Mouse (Mus musculus): ENCODE measurements around the gene Lgi4. TPM values are rescaled to one million over a fixed set of nuclear protein-coding genes. Genes with fewer than 3 reads are reported as not detected.

The Lgi4 gene
- polyA plus RNA-seq, 1 experiment = 0.88 TPM

DNA sequence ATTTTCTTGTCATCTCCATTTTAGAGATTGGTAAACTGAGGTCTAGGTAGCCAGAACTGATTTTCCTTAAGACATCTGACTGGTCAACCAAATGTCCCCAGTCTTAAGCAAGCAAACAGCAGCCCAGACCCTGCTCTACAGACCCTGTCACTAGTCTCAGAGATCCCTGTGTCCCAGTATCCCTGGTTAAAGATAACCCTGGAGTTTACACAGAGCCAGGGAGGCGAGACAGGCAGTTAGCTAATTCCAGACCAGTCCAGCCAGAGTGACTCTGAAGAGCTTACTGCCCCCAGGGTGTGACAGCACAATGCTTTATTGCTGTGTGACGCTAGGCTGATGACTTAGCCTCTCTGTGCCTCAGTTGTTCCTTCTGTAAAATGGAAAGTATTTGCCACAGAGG is 2.1 kb upstream of the Lgi4 start, which contains the start of gene Fxyd1:
Fxyd1 (minus strand) TSS at position 129 of the 400 bp plus-strand sequence.
- Histone ChIP-seq H3K36me3 (ENCODE audit: control insufficient read depth, insufficient read depth, low read length, poor library complexity, severe bottlenecking) (no peaks in the 10 kb centered on the region), H3K9me3 (replicated peaks; ENCODE audit: control insufficient read depth, insufficient read depth, low read length, poor library complexity, severe bottlenecking) (no peaks in the 10 kb centered on the region), H3K27ac (ENCODE audit: insufficient read depth, low read length) (no peak within 1 kb of the TSS), H3K9ac (ENCODE audit: low read depth, poor library complexity, severe bottlenecking) (no peak within 1 kb of the TSS), H3K4me1 (ENCODE audit: control insufficient read depth, insufficient read depth, low read length) (no peaks in the 10 kb centered on the region), H3K4me3 (ENCODE audit: low read depth, low read length) (no peak within 1 kb of the TSS), H3K27me3 (ENCODE audit: control insufficient read depth, insufficient read depth, low read length, poor library complexity, severe bottlenecking) (0 out of 2 replicates have a peak, but pooled peaks cover 2% of the 10 kb centered on the region)
- no peak for TF ChIP-seq EP300 (IDR thresholded peaks at IDR 0.05; ENCODE audit: insufficient read depth, low read depth, low read length)
- TF ChIP-seq CTCF (IDR thresholded peaks at IDR 0.05; ENCODE audit: low read depth, low read length) = no peak
- TF ChIP-seq POLR2A (IDR thresholded peaks at IDR 0.05; ENCODE audit: insufficient read depth, low read length) = no peak

DNA sequence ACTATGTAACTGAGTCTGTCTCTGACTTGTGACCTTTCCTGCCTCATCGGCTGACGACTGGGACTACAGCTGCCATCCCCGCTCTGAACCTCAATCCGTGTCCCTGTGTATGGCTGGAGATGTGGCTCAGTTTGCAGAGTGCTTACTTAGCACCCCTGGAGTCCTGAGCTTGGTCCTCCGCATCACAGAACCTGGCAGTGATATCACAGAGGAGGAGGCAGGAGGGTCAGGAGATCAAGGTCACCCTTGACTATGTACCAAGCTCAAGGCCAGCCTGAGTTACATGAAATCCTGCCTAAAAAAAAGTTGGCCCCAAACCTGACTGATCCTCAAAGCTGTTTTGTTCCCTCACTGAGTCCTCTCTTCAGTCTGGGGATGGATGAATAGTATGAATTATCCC is 1.4 kb upstream of the Lgi4 start:
- no peaks in the 10 kb centered on the region for H3K27me3 ChIP-seq (ENCODE audit: control insufficient read depth, insufficient read depth, low read length, poor library complexity, severe bottlenecking)
- no peaks in the 10 kb centered on the region for H3K4me1 ChIP-seq (ENCODE audit: control insufficient read depth, insufficient read depth, low read length)
- TF ChIP-seq POLR2A (IDR thresholded peaks at IDR 0.05; ENCODE audit: insufficient read depth, low read length) (no peak), CTCF (IDR thresholded peaks at IDR 0.05; ENCODE audit: low read depth, low read length) (no peak), EP300 (IDR thresholded peaks at IDR 0.05; ENCODE audit: insufficient read depth, low read depth, low read length) (no peak)
- H3K9ac ChIP-seq (ENCODE audit: low read depth, poor library complexity, severe bottlenecking) = no peak overlapping the region
- no peaks in the 10 kb centered on the region for H3K36me3 ChIP-seq (ENCODE audit: control insufficient read depth, insufficient read depth, low read length, poor library complexity, severe bottlenecking)
- H3K9me3 ChIP-seq (replicated peaks; ENCODE audit: control insufficient read depth, insufficient read depth, low read length, poor library complexity, severe bottlenecking) = no peaks in the 10 kb centered on the region
- no peak overlapping the region for H3K4me3 ChIP-seq (ENCODE audit: low read depth, low read length)
- H3K27ac ChIP-seq (ENCODE audit: insufficient read depth, low read length) = no peak overlapping the region

DNA sequence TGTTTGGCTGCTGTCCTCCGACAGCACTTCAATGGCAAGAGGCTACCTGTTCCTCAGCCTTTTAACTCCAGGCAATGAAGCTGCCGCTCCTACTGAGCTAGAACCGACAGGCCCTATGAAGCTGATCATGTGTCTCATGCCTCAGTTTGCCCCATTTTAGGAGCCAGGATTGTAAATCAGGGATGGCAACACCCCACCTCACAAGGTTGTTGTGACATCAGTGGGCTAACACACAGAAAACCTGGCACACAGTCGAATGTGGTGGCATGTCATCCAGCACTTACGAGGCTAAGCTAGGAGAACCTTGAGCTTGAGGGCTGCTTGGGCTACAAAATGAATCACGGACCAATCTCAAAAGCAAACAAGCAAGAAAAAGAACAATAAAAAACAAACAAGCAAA is 931 bp upstream of the Lgi4 start:
- no peaks in the 10 kb centered on the region for H3K36me3 ChIP-seq (ENCODE audit: control insufficient read depth, insufficient read depth, low read length, poor library complexity, severe bottlenecking)
- no peak overlapping the region for H3K9ac ChIP-seq (ENCODE audit: low read depth, poor library complexity, severe bottlenecking)
- no peak overlapping the region for H3K4me3 ChIP-seq (ENCODE audit: low read depth, low read length)
- H3K4me1 ChIP-seq (ENCODE audit: control insufficient read depth, insufficient read depth, low read length) = no peaks in the 10 kb centered on the region
- H3K27me3 ChIP-seq (ENCODE audit: control insufficient read depth, insufficient read depth, low read length, poor library complexity, severe bottlenecking) = no peaks in the 10 kb centered on the region
- H3K9me3 ChIP-seq (replicated peaks; ENCODE audit: control insufficient read depth, insufficient read depth, low read length, poor library complexity, severe bottlenecking) = no peaks in the 10 kb centered on the region
- TF ChIP-seq CTCF (IDR thresholded peaks at IDR 0.05; ENCODE audit: low read depth, low read length) (no peak), EP300 (IDR thresholded peaks at IDR 0.05; ENCODE audit: insufficient read depth, low read depth, low read length) (no peak), POLR2A (IDR thresholded peaks at IDR 0.05; ENCODE audit: insufficient read depth, low read length) (no peak)
- no peak overlapping the region for H3K27ac ChIP-seq (ENCODE audit: insufficient read depth, low read length)

DNA sequence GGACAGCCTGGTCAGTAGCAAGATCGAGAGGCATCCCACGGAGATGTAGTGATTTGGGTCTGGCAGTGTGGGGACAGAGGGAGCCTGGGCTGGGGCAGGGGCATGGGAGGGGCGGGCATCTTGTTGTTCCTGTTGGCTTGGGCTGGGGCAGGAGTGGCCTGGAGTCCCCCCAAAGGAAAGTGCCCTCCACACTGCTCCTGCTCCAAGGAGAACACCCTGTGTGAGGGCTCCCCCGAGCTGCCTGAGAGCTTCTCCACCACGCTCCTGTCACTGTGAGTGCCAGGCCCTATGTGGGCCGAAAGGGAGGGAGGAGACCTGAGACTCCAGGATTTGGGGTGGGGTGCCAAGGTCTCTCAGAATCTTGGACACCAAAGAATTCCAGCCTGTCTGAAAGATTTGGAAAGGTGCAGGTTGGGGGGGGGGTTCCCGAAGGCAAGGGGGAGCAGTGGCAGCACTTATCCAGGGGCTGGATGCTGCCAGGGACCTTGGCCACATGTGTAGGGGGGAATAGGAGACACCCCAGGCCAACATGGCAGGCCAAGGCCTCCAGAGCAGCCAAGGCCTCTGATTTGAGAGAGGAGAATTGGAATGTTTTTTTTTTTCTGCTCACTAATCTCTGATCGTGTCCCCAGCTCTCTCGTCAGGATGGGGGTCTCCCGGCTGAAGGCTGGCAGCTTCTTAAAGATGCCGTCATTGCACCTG is 928 bp downstream of the Lgi4 start:
- Histone ChIP-seq H3K4me1 (ENCODE audit: control insufficient read depth, insufficient read depth, low read length) (no peaks in the 10 kb centered on the region), H3K27me3 (ENCODE audit: control insufficient read depth, insufficient read depth, low read length, poor library complexity, severe bottlenecking) (no peaks in the 10 kb centered on the region), H3K27ac (ENCODE audit: insufficient read depth, low read length) (no peak overlapping the region), H3K36me3 (ENCODE audit: control insufficient read depth, insufficient read depth, low read length, poor library complexity, severe bottlenecking) (no peaks in the 10 kb centered on the region), H3K9ac (ENCODE audit: low read depth, poor library complexity, severe bottlenecking) (no peak overlapping the region), H3K4me3 (ENCODE audit: low read depth, low read length) (no peak overlapping the region), H3K9me3 (replicated peaks; ENCODE audit: control insufficient read depth, insufficient read depth, low read length, poor library complexity, severe bottlenecking) (no peaks in the 10 kb centered on the region)
- TF ChIP-seq POLR2A (IDR thresholded peaks at IDR 0.05; ENCODE audit: insufficient read depth, low read length) (no peak), CTCF (IDR thresholded peaks at IDR 0.05; ENCODE audit: low read depth, low read length) (no peak), EP300 (IDR thresholded peaks at IDR 0.05; ENCODE audit: insufficient read depth, low read depth, low read length) (no peak)

DNA sequence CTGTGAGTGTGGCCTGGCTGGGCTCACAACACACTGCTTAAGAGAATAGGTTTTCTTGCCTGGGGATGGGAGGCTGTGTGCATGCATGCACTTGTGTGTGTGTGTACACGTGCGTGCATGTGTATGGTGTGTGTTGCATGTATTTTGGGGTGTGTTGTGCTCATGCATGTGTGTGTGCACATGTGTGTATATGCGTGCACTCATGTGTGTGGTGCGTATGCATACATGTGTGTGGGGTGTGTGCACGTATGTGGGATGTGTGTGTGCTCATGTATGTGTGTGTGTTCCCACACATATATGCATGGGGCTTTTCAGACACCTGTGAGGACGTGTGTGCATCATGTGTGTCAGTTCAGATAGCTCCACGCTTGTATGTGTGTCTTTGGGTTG is 1.5 kb downstream of the Lgi4 start:
- no peaks in the 10 kb centered on the region for H3K27me3 ChIP-seq (ENCODE audit: control insufficient read depth, insufficient read depth, low read length, poor library complexity, severe bottlenecking)
- no peak overlapping the region for H3K4me3 ChIP-seq (ENCODE audit: low read depth, low read length)

DNA sequence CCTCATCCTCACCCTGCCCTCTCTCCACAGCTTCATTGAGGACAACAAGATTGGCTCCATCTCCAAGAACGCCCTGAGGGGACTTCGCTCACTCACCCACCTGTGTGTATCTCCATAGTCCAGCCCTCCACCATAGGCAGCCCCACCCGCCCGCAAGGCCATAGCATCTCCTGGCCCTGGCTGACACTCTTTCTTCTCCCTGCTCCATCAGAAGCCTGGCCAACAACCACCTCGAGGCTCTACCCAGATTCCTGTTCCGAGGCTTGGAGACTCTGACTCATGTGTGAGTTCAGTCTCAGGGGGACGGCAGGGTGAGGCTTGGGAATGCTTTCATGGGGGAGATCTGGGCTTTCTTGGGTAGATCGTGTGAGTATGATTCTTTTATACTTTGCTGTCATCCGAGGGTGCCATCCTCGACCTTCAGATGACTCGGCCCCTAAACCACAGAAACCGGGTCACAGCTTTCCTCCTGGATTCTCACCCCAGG is 4.0 kb downstream of the Lgi4 start:
- Histone ChIP-seq H3K27me3 (ENCODE audit: control insufficient read depth, insufficient read depth, low read length, poor library complexity, severe bottlenecking) (no peaks in the 10 kb centered on the region), H3K36me3 (ENCODE audit: control insufficient read depth, insufficient read depth, low read length, poor library complexity, severe bottlenecking) (no peaks in the 10 kb centered on the region), H3K4me1 (ENCODE audit: control insufficient read depth, insufficient read depth, low read length) (no peaks in the 10 kb centered on the region), H3K27ac (ENCODE audit: insufficient read depth, low read length) (no peak overlapping the region), H3K9me3 (replicated peaks; ENCODE audit: control insufficient read depth, insufficient read depth, low read length, poor library complexity, severe bottlenecking) (no peaks in the 10 kb centered on the region), H3K9ac (ENCODE audit: low read depth, poor library complexity, severe bottlenecking) (no peak overlapping the region), H3K4me3 (ENCODE audit: low read depth, low read length) (no peak overlapping the region)
- TF ChIP-seq EP300 (IDR thresholded peaks at IDR 0.05; ENCODE audit: insufficient read depth, low read depth, low read length) (no peak), CTCF (IDR thresholded peaks at IDR 0.05; ENCODE audit: low read depth, low read length) (no peak), POLR2A (IDR thresholded peaks at IDR 0.05; ENCODE audit: insufficient read depth, low read length) (no peak)

More for the DNA sequence above, 1.5 kb downstream of the Lgi4 start:
- no peaks in the 10 kb centered on the region for H3K36me3 ChIP-seq (ENCODE audit: control insufficient read depth, insufficient read depth, low read length, poor library complexity, severe bottlenecking)
- no peak overlapping the region for H3K9ac ChIP-seq (ENCODE audit: low read depth, poor library complexity, severe bottlenecking)
- no peaks in the 10 kb centered on the region for H3K4me1 ChIP-seq (ENCODE audit: control insufficient read depth, insufficient read depth, low read length)
- no peak overlapping the region for H3K27ac ChIP-seq (ENCODE audit: insufficient read depth, low read length)
- no peaks in the 10 kb centered on the region for H3K9me3 ChIP-seq (replicated peaks; ENCODE audit: control insufficient read depth, insufficient read depth, low read length, poor library complexity, severe bottlenecking)
- TF ChIP-seq CTCF (IDR thresholded peaks at IDR 0.05; ENCODE audit: low read depth, low read length) = no peak
- no peak for TF ChIP-seq POLR2A (IDR thresholded peaks at IDR 0.05; ENCODE audit: insufficient read depth, low read length)
- no peak for TF ChIP-seq EP300 (IDR thresholded peaks at IDR 0.05; ENCODE audit: insufficient read depth, low read depth, low read length)
